Mouse (Mus musculus): ENCODE results near the gene Ints7. TPM values are rescaled to one million over a fixed set of nuclear protein-coding genes. Genes with fewer than 3 reads are reported as not detected.

Ints7 gene
- 10 to 100 TPM; 27.6 to 28.9 TPM for total RNA-seq (2021)
- long read RNA-seq, full-length matches to known transcripts: 4 of 7 reads
- long read RNA-seq, partial matches to known transcripts: 3 of 7 reads
- long read RNA-seq, other reads (novel, unspliced or antisense): 0 of 7 reads

GRCm38 (mm10) chr1:191575458-191576247, at the start of gene Ints7, which contains the start of gene Dtl:
Gene Ints7 (plus strand): TSS chr1:191575636.
Gene Dtl (minus strand): TSS chr1:191575544.
- DNase-seq (ENCODE audit: low spot score in 2 of 2): peak; percentile 99 to 100

DNA sequence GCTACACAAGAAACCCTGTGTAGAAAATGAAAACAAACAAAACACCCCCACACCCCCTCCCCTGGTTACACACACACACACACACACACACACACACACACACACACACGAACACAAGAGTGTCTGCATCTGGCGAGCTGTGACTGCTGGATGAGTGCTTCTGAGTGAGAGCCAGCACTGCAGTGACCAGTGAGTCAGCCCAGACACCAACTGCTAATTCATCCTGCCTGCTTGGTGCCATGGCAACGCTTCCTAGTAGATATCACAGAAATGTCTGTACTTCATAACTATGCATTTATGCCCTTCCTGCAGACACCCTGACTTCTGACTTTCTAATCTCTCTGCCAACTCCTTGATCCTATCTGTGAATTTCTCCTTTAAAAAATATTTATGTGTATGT, 48.3 kb upstream of the Ints7 start:
- no peak for DNase-seq (ENCODE audit: low spot score in 2 of 2)

GRCm38 (mm10) chr1:191527921-191528612, 47.4 kb upstream of the Ints7 start:
- DNase-seq (ENCODE audit: low spot score in 2 of 2): peak; percentile 12 to 20

DNA sequence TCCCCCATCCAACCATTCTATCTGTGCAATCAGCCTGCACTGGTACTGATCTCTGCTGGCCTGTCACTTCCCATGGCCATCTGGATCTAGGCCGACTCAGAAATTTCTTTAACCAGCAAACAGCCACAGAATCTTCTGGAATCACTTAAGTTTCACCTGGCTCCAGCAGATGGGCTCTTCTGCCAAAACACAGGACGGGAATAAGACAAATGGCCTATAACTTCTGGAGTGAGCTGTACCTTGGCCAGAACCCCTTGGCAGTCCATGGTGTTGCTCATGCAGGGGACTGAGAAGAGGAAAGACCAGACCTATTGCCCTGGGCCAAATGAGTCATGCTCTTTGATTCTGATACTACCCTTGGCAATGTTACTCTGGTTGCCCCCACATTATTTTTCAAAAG, 46.0 kb upstream of the Ints7 start:
- DNase-seq (ENCODE audit: low spot score in 2 of 2): no peak

DNA sequence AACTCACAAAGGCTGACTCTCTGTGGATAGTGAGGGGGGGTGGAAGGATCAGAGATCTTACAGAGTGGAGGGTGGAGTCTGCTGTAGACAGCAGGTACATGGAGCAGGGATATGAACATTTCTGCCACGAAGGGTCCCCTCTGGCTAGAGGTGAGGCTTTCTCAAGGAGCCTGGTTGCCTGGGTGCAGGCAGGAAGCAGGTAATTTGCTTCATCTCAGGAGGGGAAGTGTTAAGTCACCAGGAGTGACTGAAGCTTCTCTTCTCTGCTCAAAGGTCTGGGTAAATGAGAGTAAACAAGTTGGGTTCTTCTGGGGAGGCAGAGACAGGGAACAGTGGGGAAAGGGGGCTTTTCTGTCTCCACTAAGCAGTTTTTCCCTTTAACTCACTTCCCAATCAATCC, 44.4 kb upstream of the Ints7 start:
- DNase-seq (ENCODE audit: low spot score in 2 of 2): no peak

DNA sequence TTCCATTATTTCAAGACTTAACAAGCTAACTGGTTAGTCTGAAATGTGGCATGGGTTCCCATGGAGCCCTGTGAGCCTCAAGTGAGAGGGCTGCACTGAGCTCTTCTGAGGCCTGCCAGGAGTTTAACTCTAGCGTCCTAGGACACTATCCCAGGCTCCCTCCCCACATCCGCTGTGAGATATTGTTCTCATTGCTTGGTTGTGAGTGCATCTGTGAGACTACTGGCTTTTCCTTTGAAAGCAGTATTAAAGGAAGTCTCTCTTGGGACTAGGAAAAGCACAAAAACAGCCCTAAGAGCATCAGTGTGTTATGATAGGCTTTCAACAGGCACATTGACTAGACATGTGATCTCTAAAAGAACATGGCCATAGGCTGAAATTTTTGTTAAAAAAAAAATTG, 40.5 kb upstream of the Ints7 start:
- no peak for DNase-seq (ENCODE audit: low spot score in 2 of 2)

GRCm38 (mm10) chr1:191540300-191540699, 35.1 kb upstream of the Ints7 start:
- DNase-seq (ENCODE audit: low spot score in 2 of 2): no peak

DNA sequence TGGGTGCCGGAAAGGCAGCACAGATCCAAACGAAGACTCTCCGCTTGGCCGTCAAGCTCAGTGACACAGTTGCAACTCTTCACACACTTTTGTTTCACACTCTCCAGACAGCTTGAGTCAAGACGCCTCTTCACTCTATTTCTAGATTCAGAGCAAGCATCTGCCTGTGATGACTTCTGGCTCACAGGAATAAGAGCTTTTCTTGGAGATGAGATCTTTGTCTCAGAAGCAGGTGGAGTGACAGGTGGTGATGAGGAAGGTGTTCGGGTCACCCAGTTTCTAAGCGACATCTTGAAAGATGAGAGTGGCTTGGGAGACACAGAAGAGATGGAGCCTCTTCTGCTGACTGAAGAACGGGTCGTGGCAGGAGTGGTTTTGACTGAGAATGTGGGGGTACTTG, 34.4 kb upstream of the Ints7 start:
- DNase-seq (ENCODE audit: low spot score in 2 of 2): no peak

DNA sequence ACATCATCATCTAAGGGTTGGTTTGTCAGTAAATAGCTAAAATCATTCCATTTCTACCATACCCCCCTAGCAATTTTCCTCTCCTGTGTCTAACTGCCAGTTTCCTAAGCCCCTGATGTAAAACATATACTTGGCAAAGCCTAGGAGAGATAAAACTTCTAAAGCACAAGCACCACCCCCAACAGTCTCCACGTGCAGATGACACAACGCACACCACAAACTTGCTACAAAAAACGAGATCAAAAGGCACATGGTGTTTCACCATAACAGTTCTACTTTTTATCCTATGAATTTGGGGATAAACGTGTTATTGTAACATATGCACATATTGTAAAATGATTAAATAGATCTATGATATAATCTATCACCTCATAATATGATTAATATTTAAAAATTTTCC, 33.8 kb upstream of the Ints7 start:
- no peak for DNase-seq (ENCODE audit: low spot score in 2 of 2)

- DNase-seq (ENCODE audit: low spot score in 2 of 2): no peak
Observed at GRCm38 (mm10) chr1:191543747-191544146, 31.7 kb upstream of the Ints7 start.

GRCm38 (mm10) chr1:191550786-191551185, 24.6 kb upstream of the Ints7 start:
- DNase-seq (ENCODE audit: low spot score in 2 of 2): no peak

DNA sequence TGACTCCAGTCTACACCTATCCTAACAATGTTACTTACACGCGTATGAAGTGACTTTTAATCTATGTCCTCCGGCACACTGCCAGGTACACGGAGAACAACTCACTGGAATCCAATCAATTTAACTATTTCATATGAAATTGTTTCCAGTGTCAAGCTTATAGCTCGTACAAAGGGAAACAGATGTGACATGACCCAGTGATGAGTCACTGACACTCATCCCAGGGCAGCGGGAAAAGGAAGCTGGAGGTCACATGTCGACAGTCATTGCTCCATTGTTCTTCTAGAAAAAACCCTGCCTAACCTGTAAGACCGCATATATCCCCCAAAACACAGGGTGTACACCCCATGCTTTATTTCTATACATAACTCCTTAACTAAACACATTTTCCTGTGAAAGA, 18.3 kb upstream of the Ints7 start:
- no peak for DNase-seq (ENCODE audit: low spot score in 2 of 2)

DNA sequence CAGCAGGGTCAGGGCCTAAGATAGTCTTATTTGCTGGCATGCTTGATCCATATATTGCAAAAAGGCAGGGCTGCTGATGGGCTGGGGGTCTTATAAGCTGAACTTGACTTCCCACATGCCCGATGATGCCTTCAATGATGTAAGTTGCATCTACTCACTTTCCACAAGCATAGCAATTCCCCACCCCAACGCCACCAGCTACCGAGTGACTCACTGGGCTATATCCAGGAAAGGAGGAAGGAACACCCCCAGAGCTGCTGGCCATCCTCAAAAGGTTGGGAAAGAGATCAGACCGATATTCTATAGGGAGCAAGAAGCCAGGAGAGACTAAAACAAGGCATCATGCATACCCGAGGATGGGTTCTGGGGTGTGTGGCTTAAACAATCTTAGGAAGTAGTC, 15.7 kb upstream of the Ints7 start:
- DNase-seq (ENCODE audit: low spot score in 2 of 2): no peak

- peak; percentile 22 to 44 for DNase-seq (ENCODE audit: low spot score in 2 of 2)
Observed at GRCm38 (mm10) chr1:191562823-191563365, 12.5 kb upstream of the Ints7 start.

DNA sequence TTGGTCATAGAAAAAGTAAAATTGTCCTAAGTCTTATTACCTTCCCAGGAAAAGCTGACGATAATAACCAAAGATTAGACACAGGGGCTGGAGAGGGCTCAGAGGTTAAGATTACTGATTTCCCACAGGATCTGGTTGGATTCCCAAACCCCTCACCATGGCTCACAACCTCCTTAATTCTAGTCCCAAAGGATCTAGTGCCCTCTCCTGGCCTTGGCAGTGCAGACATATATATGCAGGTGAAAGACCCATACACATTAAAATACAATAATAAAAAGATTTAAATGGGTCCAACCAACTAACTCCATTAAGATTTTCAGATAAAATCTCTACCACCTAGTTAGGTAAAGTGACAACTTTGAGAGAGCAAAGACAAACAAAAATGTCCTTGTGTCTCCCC, 7.6 kb upstream of the Ints7 start:
- no peak for DNase-seq (ENCODE audit: low spot score in 2 of 2)

DNA sequence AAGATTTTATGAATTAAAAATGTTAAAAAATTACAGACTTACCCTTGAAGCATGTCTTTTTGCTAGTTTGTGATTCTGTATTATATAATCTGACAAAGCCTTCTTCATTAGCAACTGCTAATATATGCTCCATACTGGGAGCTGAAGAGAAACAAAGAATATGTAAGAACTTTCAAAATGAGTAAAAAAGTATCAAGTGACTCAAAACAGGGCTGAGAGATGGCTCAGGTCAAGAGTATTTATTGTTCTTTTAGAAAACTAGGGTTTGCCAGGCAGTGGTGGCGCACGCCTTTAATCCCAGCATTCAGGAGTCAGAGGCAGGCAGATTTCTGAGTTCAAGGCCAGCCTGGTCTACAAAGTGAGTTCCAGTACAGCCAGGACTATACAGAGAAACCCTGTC, 5.8 kb upstream of the Ints7 start:
- no peak for DNase-seq (ENCODE audit: low spot score in 2 of 2)

- no peak for DNase-seq (ENCODE audit: low spot score in 2 of 2)
Observed at GRCm38 (mm10) chr1:191570415-191570814, 5.0 kb upstream of the Ints7 start.

GRCm38 (mm10) chr1:191573906-191574639, 1.4 kb upstream of the Ints7 start:
- DNase-seq (ENCODE audit: low spot score in 2 of 2): no peak

GRCm38 (mm10) chr1:191574871-191575457, 472 bp upstream of the Ints7 start:
- DNase-seq (ENCODE audit: low spot score in 2 of 2): no peak

DNA sequence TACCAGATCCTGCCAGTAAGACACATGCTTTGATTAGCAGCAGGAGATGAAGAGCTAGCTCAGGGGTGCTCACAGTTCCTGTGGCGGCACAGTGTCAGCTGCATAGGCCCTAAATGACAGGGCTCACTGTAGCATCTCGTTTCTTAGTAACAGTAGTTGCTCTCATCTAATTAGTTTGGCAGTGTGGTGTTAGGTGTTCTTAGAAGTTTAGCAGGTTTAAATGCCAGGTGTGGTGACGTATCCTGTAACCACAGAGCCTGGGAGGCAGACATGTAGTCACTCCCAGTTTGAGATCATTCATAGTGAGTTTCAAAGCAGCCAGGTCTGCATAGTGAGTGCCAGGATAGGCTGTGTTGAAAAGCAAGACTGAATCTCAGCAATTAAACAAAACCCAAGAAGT, 4.1 kb downstream of the Ints7 start:
- no peak for DNase-seq (ENCODE audit: low spot score in 2 of 2)

- no peak for DNase-seq (ENCODE audit: low spot score in 2 of 2)
Observed at GRCm38 (mm10) chr1:191581641-191582040, 6.2 kb downstream of the Ints7 start.

All from layer of hippocampus, postnatal 10 days (tissue).